Mouse (Mus musculus): ENCODE measurements at regions not wholly inside any gene's neighbourhood (a gene's known extent, or its start where the extent isn't known, plus 50 kb on each side); places are given as distances from the start of the nearest gene placed in this dataset.

DNA sequence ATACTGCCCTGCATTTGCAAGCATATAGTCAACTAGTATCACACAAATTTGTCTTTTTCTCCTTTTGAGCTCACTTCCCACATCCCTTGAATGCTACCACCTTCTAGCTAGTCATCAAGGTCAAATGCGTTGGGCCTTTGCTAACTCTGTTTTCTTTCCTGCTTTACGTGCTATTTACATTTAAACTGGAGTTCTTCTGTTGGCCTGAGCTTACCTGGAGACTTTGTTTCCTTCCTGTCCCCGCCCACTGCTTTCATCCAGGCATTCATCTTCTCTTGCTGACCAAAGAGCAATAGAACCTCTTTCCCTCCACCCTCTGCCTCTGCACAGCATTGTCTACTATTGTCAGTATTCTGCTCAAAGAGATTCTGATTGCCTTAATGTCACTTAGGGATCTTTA, 237.0 kb downstream of the Papss1 start:
- no peak for TF ChIP-seq MAX (IDR thresholded peaks at IDR 0.05; ENCODE audit: low read depth)
- no peak for TF ChIP-seq SRF (IDR thresholded peaks at IDR 0.05; ENCODE audit: control insufficient read depth, insufficient read length, low read depth)
- no peak for TF ChIP-seq TCF12 (IDR thresholded peaks at IDR 0.05; ENCODE audit: insufficient read depth, poor library complexity, severe bottlenecking)
- TF ChIP-seq POLR2A (IDR thresholded peaks at IDR 0.05; ENCODE audit: insufficient read length, low read depth): no peak
- TF ChIP-seq TCF3 (IDR thresholded peaks at IDR 0.05; ENCODE audit: insufficient read length, low read depth): no peak
- no peak for TF ChIP-seq CEBPB (IDR thresholded peaks at IDR 0.05; ENCODE audit: insufficient read depth, poor library complexity, severe bottlenecking)
- TF ChIP-seq REST (IDR thresholded peaks at IDR 0.05; ENCODE audit: insufficient read depth, insufficient read length): no peak
- no peak for TF ChIP-seq MYOD1 (IDR thresholded peaks at IDR 0.05; ENCODE audit: control insufficient read depth in 1 of 3, insufficient read length in 2 of 3, low read depth in 2 of 3)
- no peak for TF ChIP-seq E2F4 (IDR thresholded peaks at IDR 0.05; ENCODE audit: insufficient read depth)
- TF ChIP-seq USF1 (IDR thresholded peaks at IDR 0.05; ENCODE audit: low read depth): no peak
- TF ChIP-seq MYOG (IDR thresholded peaks at IDR 0.05; ENCODE audit: control insufficient read depth in 1 of 3, insufficient read depth in 1 of 3, insufficient read length in 2 of 3, low read depth in 2 of 3): no peak
- no peak for TF ChIP-seq POLR2AphosphoS2 (IDR thresholded peaks at IDR 0.05; ENCODE audit: insufficient read length, low read depth)
